9 mouse cellular contexts compared by ENCODE assay signal in the genomic region with DNA sequence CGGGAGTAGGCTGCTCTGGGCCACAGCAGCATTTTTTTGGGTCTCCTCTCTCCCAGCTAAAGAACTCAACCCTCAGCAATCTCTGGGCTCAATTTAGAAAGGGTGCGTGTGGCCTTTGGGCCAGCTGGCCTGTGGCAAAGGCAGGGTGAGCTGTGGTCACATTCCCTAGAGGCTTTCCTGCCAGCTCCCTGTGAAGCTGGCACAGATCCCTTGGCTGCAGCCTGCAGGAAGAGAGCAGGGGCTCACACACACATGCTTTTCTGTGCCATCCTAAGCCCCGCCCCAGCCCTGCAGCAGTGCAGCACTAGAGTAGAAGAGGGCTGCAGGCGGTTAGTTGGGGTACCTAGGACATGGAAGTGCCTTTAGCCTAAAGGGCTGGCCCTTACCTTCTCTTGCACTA. TPM values are rescaled to one million over a fixed set of nuclear protein-coding genes. Genes with fewer than 3 reads are reported as not detected.
DNase-seq lines count a peak whose midpoint lies in the region; ATAC-seq and TF ChIP-seq lines count a peak whose summit lies in the region.
"Had no signal": no experiment of that assay in that cellular context is flagged by ENCODE, and none has a peak within 500 bp of the region (broad histone marks: within the 10 kb centered on the region; RNA-seq: fewer than 3 reads in every experiment).

No protein-coding gene starts in this region.

- no peak overlapping the region for H3K9ac ChIP-seq in intestine, embryonic 15.5 days
- H3K9ac ChIP-seq in intestine, postnatal 0 days (ENCODE audit: low read depth, low read length), result no peak overlapping the region

- ATAC-seq in intestine, embryonic 15.5 days, result peak; percentile 43; the same call in 1 of the 2 replicates
- no peak for ATAC-seq in intestine, postnatal 0 days
- no peak for ATAC-seq in inflammation-experienced regulatory T-cells, adult 6 months

- no peak for TF ChIP-seq CTCF in intestine, postnatal 0 days (IDR thresholded peaks at IDR 0.05; ENCODE audit: low read depth)

- H3K36me3 ChIP-seq in intestine, embryonic 15.5 days, result no peaks in the 10 kb centered on the region
- no peaks in the 10 kb centered on the region for H3K36me3 ChIP-seq in intestine, postnatal 0 days (ENCODE audit: control insufficient read depth, insufficient read depth)

- H3K4me3 ChIP-seq in intestine, embryonic 15.5 days (replicated peaks), result no peak overlapping the region
- H3K4me3 ChIP-seq in intestine, postnatal 0 days (ENCODE audit: low read depth, low read length), result no peak overlapping the region

- 0 out of 2 replicates have a peak, but pooled peaks cover 2% of the 10 kb centered on the region for H3K4me1 ChIP-seq in intestine, embryonic 15.5 days (replicated peaks)
- H3K4me1 ChIP-seq in intestine, postnatal 0 days (replicated peaks; ENCODE audit: control insufficient read depth, insufficient read depth, low read length), result no peaks in the 10 kb centered on the region

- H3K4me2 ChIP-seq in intestine, embryonic 15.5 days (replicated peaks), result no peak overlapping the region
- H3K4me2 ChIP-seq in intestine, postnatal 0 days (replicated peaks; ENCODE audit: low read depth), result no peak overlapping the region

- H3K27me3 ChIP-seq in intestine, embryonic 15.5 days (replicated peaks), result peaks cover 21% of the 10 kb centered on the region; the same call in 1 of the 2 replicates
- H3K27me3 ChIP-seq in intestine, postnatal 0 days (replicated peaks; ENCODE audit: control insufficient read depth, insufficient read depth, low read length), result 0 out of 2 replicates have a peak, but pooled peaks cover 3% of the 10 kb centered on the region

- 80% methylated on average over 4 of the region's 4 CpGs for WGBS in intestine, embryonic 15.5 days
- 75% methylated on average over 4 of the region's 4 CpGs for WGBS in intestine, postnatal 0 days

- no peak overlapping the region for H3K27ac ChIP-seq in intestine, embryonic 15.5 days
- no peak overlapping the region for H3K27ac ChIP-seq in intestine, postnatal 0 days (ENCODE audit: low read depth, low read length)
- H3K27ac ChIP-seq: macrophage had no signal

- peak; percentile 14 for DNase-seq in MN1 (ENCODE audit: low spot score)
- DNase-seq in cerebellum, adult 11 months, result peak; percentile 14
- peak; percentile 14 for DNase-seq in heart, adult 8-10 months (ENCODE audit: low spot score)
- no peak for DNase-seq in urinary bladder, adult 2 months (ENCODE audit: low spot score)
- no peak for DNase-seq in B cell, adult 2 months

- H3K9me3 ChIP-seq in intestine, embryonic 15.5 days, result no peaks in the 10 kb centered on the region
- no peaks in the 10 kb centered on the region for H3K9me3 ChIP-seq in intestine, postnatal 0 days (ENCODE audit: control insufficient read depth)

RNA-seq across cellular contexts. Expression of a gene that starts 38.7 kb away (rescaled TPM):
- polyA plus RNA-seq in intestine, embryonic 15.5 days (2015; fragmentation: Nextera tagmentation; extraction: Ambion mirVana), result 152 and 158 TPM in 2 replicates
- polyA plus RNA-seq in intestine, postnatal 0 days (2015; fragmentation: Nextera tagmentation; extraction: Ambion mirVana), result 74.1 and 74.4 TPM in 2 replicates
- 10 to 100 TPM; 19.3 to 22.7 (median 20.8) TPM for total RNA-seq in heart, adult 8-10 months (2022)
- 67.9 and 70.6 TPM in 2 replicates for polyA plus RNA-seq in urinary bladder, adult 2 months (2012; rRNA removed)
- 10 to 100 TPM; 48.3 to 59.8 (median 54.2) TPM for polyA plus RNA-seq in inflammation-experienced regulatory T-cells, adult 6 months (2017; shearing (Covaris generic))

Comparison
In these comparisons a context has a peak if more than half of its experiments do, and no peak if none do; other contexts are left out.
1. DNase-seq: peak in MN1 (single experiment), cerebellum, adult 11 months (single experiment) and heart, adult 8-10 months (single experiment); none in urinary bladder, adult 2 months (single experiment) and B cell, adult 2 months (0 of 2).